Mouse (Mus musculus) retina, embryonic 14.5 days (tissue): ENCODE results near the gene Emc10.

Experiments used
- DNase-seq: peaks from one replicate; pipeline ENCODE4 v3.0.0-alpha.2; 2015; ENCODE audit warnings: low spot score

The Emc10 gene

DNA sequence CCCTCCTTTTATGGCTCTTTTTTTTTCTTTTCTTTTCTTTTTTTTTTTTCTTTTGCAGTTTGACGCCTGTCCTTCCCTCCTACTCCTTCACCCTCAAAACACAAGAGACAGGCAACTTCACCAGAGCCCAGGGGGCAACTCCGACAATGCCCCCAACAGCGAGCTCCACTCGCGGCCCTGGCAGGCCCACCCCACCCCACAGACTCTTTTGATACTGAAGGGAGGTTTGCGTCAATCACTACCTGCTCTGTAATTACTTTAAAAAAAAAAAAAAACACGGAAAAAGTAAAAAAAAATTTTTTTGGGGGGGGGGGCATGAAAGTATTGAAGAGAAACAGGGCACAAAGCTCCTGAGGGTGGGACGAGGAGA is 33.3 kb downstream of the Emc10 start:
- DNase-seq, result no peak

GRCm38 (mm10) chr7:44462218-44463055 is 33.9 kb downstream of the Emc10 start:
- no peak for DNase-seq

DNA sequence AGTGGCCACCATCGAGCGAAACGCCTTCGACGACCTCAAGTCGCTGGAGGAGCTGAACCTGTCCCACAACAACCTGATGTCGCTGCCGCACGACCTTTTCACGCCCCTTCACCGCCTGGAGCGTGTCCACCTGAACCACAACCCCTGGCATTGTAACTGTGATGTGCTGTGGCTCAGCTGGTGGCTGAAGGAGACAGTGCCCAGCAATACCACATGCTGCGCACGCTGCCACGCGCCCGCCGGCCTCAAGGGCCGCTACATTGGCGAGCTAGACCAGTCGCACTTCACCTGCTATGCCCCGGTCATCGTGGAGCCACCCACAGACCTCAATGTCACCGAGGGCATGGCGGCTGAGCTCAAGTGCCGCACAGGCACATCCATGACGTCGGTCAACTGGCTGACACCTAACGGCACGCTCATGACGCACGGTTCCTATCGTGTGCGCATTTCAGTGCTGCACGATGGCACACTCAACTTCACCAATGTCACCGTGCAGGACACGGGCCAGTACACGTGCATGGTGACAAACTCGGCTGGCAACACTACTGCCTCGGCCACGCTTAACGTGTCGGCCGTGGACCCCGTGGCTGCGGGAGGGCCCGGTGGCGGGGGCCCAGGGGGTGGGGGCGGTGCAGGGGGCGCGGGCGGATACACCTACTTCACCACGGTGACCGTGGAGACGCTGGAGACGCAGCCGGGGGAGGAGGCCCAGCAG is 34.7 kb downstream of the Emc10 start:
- no peak for DNase-seq

- no peak for DNase-seq
These were observed 35.4 kb downstream of the Emc10 start for GRCm38 (mm10) chr7:44460767-44461502.

DNA sequence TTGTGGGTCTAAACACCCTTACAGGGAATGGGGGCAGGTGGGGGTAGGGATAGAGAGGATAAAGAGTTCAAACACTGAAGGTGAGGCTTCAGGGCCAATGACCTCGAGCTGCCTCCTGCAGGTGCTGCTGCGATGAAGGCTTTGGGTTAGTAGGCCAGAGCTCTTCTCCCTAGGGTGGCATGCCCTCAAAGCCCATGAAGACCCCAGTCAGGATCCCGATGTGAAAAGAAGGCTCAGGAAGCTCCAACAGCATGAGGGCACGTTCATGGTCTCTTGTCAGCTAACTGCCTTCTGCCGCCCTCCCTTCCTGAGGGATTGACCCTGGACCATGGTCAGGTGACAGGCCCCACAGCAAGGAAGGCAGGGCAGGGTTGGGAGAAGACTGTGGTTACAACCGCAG is 36.3 kb downstream of the Emc10 start:
- no peak for DNase-seq

DNA sequence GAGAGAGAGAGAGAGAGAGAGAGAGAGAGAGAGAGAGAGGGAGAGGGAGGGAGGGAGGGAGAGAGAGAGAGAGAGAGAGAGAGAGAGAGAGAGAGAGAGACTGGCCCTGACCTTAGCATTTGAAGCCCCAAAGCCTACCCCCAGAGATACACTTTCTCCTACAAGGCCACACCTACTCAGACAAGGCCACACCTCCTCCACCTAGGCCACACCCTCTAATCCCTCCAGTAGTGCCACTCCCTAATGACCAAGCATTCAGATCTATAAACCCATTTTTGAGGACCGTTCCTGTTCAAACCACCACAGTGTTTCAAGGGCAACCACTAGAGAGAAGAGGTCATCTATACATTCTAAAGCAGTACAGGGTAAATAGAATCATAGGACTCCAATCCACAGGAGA is 40.0 kb downstream of the Emc10 start:
- no peak for DNase-seq

DNA sequence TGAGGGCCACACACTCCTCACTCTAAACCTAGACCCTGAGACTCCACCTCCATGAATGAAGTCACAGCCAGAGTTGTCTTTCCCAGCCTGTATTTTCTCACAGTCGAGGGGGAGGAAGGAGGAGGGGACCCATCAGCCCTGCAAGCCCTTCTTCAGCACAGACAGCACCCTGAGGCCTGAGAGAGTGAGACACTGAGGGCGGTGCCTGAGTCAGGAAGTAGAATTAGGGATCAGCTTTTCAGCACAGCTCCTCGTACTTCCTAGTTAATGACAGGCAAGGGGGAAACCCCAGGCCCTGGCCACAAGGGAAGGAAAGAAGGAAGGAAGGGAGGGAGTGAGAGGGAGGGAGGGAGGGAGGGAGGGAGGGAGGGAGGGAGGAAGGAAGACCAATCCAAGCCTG is 43.1 kb downstream of the Emc10 start:
- DNase-seq, result no peak

GRCm38 (mm10) chr7:44446070-44446855 is 50.1 kb downstream of the Emc10 start:
- no peak for DNase-seq

GRCm38 (mm10) chr7:44445528-44445923 is 50.8 kb downstream of the Emc10 start:
- no peak for DNase-seq

- DNase-seq, result no peak
These were observed 51.3 kb downstream of the Emc10 start for GRCm38 (mm10) chr7:44444886-44445527.

DNA sequence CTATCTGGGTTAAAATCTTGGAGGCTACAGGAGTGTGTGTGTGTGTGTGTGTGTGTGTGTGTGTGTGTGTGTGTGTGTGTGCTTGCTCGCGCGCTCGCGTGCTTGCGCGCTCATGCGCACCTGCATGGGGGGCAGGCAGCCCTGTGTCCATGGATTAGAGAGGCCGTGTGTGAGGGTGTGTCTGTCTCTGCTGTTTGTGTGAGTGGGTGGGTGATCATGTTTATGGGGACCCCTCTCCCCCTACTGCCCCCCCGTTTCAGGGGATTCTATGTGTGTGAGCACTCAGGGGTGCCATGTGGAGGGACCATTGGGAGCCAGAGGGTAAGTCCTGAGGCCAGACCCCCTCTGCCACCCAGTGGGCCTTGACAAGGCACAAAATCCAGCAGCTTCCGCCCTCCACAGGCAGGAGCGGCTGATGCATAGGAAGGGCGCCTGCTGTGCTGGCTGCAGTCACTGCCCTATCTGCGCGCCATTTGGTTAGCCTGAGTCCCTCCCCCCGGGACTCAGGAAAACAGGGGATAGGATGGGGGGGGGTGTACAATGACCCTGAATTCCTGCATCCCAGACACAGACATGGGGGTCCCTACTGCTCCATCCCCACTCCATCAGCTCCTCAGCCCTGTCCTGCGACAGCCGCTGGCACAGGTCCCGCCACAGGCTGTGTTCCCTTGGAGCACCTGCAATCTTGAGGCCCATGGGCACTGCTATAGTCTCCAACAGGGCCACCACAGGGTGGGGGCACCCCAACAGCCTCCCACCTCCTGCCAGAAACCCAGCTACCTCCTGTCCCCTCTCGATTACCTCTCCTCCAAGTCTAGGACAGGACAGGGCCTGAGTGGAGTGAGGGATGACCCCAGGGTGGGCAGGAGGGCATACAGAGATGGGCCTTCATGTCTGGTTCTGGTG is 52.8 kb downstream of the Emc10 start:
- DNase-seq, result peak; percentile 64

DNA sequence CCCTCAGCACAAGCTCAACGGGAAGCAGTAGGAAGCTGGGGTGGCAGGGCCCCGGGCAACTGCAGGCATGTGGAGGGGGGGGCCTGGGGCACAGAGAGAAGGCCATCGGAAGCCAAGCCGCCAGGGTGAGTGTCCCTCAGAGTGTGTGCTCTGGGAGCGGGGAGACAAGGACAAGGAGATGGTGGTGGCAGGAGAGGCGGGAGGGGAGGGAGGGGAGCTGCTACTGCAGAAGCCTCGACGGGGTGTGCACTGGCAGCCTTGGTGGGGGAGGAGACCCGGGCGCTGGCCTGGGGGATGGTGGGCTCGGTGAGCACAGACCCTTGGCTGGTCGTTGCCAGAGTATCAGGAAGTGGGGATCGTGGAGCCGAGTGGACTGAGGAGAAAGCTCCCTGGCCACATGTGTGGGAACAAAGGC is 53.9 kb downstream of the Emc10 start:
- DNase-seq, result peak; percentile 59

DNA sequence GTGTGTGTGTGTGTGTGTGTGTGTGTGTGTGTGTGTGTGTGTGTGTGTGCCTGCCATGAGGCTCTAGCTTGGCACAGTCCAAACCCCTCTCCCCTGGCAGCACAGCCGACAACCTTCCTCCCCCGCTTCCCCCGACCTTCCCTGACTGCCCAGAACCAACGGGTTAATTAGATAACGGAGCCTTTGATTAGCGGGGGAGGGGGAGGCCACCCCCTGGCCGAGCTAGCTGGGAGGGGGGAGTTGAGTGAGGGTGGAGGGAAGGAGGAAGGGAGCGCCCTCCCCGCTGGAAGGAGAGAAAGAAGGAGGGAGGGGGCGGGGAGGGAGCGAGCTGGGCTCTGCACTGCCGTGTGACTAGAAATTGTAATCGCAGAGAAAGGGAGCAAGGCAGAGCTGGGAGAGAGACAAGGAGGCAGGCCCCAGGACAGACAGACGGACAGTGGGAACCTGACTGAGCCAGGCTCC is 54.6 kb downstream of the Emc10 start:
- DNase-seq, result peak; percentile 66

DNA sequence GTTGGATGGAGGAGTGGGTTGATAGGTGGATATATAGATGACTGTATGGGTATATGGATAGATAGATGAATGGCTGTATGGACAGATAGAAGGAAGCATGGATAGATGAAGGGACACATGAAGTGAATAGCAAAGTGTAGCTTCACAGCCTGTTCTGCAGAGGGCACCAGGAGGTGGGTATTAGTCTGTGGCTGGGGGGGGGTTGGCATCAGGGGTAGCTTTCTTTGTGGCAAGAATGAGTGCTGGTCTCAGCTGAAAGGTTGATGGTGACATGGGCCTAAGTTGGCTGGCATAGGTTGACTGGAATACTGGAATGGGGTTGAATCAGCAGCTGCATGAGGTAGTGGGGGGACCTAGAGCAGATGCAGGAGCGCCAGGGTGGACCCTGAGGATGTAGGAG is 55.1 kb downstream of the Emc10 start:
- peak; percentile 22 for DNase-seq

- DNase-seq, result no peak
These were observed 55.9 kb downstream of the Emc10 start for GRCm38 (mm10) chr7:44440479-44440878.
